Mouse (Mus musculus) heart, embryonic 13.5 days (tissue): ENCODE measurements around the gene Slc7a15. TPM values are rescaled to one million over a fixed set of nuclear protein-coding genes. Genes with fewer than 3 reads are reported as not detected.

Experiments used
- ATAC-seq: fragments of 200-750 bp; cut with Nextera tagmentation; 2 replicates; pipeline ENCODE4 v1.8.0; 2017; ENCODE audit warnings: moderate TSS enrichment; ENCODE audit not compliant: insufficient number of reproducible peaks, low FRiP score, low TSS enrichment; ENCODE audit errors: extremely low read depth
- H3K27ac ChIP-seq: fragments of 300-500 bp; sonication (generic); replicated peaks from 2 replicates; pipeline ENCODE4 v1.5.1; 2015; ENCODE audit warnings: moderate library complexity, mild to moderate bottlenecking, inconsistent platforms
- H3K27me3 ChIP-seq: fragments of 300-500 bp; sonication (generic); replicated peaks from 2 replicates; pipeline ENCODE4 v1.6.1; 2015; ENCODE audit warnings: mild to moderate bottlenecking, inconsistent platforms
- H3K36me3 ChIP-seq: fragments of 300-500 bp; sonication (generic); 2 replicates; pipeline ENCODE4 v1.6.1; 2015; ENCODE audit warnings: mild to moderate bottlenecking, inconsistent platforms
- H3K4me1 ChIP-seq: fragments of 300-500 bp; sonication (generic); 2 replicates; pipeline ENCODE4 v1.6.1; 2015; ENCODE audit warnings: inconsistent platforms
- H3K4me2 ChIP-seq: fragments of 300-500 bp; sonication (generic); 2 replicates; pipeline ENCODE4 v1.6.1; 2015; ENCODE audit warnings: inconsistent platforms, mild to moderate bottlenecking, moderate library complexity
- H3K4me3 ChIP-seq: fragments of 300-500 bp; sonication (generic); 2 replicates; pipeline ENCODE4 v1.5.1; 2015; ENCODE audit warnings: moderate library complexity, mild to moderate bottlenecking, inconsistent platforms
- H3K9ac ChIP-seq: fragments of 300-500 bp; sonication (generic); 2 replicates; pipeline ENCODE4 v1.6.1; 2015; ENCODE audit warnings: inconsistent platforms, mild to moderate bottlenecking, moderate library complexity
- H3K9me3 ChIP-seq: fragments of 300-500 bp; sonication (generic); 2 replicates; pipeline ENCODE4 v1.6.1; 2016; ENCODE audit warnings: inconsistent platforms
- WGBS: fragments of 180-500 bp; shearing (Covaris S2); methylation state at CpG from one replicate; pipeline ENCODE4 v1.1.7; 2015; ENCODE audit warnings: mixed read lengths; 5-methylcytosine and 5-hydroxymethylcytosine counted together
- polyA plus RNA-seq: library from polyadenylated mRNA; unstranded; fragments of >200 nt; fragmentation: Nextera tagmentation; extraction: Ambion mirVana; gene quantifications from 2 replicates; pipeline ENCODE4 v1.2.1, GENCODE M21; 2015

Gene Slc7a15
- polyA plus RNA-seq, 1 experiment from 2014 or later = not detected

- no peak for ATAC-seq
- Histone ChIP-seq H3K4me1 (no peaks in the 10 kb centered on the region), H3K27me3 (no peaks in the 10 kb centered on the region), H3K4me2 (no peak overlapping the region), H3K9ac (no peak overlapping the region), H3K27ac (no peak overlapping the region), H3K36me3 (no peaks in the 10 kb centered on the region), H3K9me3 (no peaks in the 10 kb centered on the region), H3K4me3 (no peak overlapping the region)
Observed at GRCm38 (mm10) chr12:8556189-8556588, 42.7 kb downstream of the Slc7a15 start.

DNA sequence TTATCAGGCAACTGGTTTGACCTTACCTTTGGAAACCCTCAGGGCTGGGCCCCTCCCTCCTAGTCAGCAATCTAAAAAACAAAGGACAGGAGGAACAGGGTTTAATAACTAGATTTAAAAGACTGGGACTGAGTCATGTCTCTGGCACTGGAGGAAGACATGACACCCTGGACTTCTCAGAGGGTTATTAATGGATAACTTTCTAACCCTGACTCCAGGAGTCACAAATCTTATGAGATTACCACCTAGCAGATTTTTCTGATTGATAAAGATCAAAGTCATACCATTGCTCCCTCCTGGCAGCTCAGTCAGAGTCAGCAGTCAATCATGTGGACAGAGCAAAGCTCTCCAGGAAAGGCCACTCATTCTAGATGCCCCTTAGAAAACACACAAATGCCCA, 43.4 kb downstream of the Slc7a15 start:
- no peaks in the 10 kb centered on the region for H3K4me1 ChIP-seq
- H3K4me3 ChIP-seq = no peak overlapping the region
- ATAC-seq = no peak
- no peaks in the 10 kb centered on the region for H3K27me3 ChIP-seq
- no peaks in the 10 kb centered on the region for H3K36me3 ChIP-seq
- no peak overlapping the region for H3K27ac ChIP-seq
- no peak overlapping the region for H3K9ac ChIP-seq
- no peak overlapping the region for H3K4me2 ChIP-seq
- no peaks in the 10 kb centered on the region for H3K9me3 ChIP-seq

- Histone ChIP-seq H3K27me3 (no peaks in the 10 kb centered on the region), H3K4me3 (no peak overlapping the region), H3K27ac (no peak overlapping the region), H3K9ac (no peak overlapping the region), H3K36me3 (no peaks in the 10 kb centered on the region), H3K9me3 (no peaks in the 10 kb centered on the region), H3K4me2 (no peak overlapping the region), H3K4me1 (peaks cover 13% of the 10 kb centered on the region)
- ATAC-seq = no peak; the same call in 1 of the 2 replicates
- 13% methylated on average over 11 of the region's 11 CpGs for WGBS
Observed at GRCm38 (mm10) chr12:8547357-8547756, 51.5 kb downstream of the Slc7a15 start.

DNA sequence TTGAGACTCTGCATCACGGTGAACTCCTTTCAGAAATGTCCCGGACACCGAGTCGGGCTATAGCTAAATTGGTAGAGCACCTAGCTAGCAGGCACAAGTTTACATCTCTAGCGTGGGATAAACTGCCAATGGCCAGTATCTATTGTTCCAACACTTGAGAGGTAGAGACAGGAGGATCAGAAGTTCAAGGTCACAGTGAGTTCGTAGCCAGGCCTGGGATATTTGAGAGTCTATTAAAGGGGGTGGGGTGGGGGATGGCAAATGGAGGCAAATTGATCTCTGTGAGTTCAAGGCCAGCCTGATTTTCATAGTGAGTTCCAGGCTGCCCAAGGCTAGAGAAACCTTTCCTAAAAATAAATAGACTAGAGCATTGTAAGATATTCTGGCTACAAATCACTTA, 52.1 kb downstream of the Slc7a15 start:
- ATAC-seq = no peak
- no peak overlapping the region for H3K9ac ChIP-seq
- no peak overlapping the region for H3K4me3 ChIP-seq
- 60% methylated on average over 6 of the region's 6 CpGs for WGBS
- no peak overlapping the region for H3K4me2 ChIP-seq
- peaks cover 13% of the 10 kb centered on the region for H3K4me1 ChIP-seq
- no peaks in the 10 kb centered on the region for H3K27me3 ChIP-seq
- H3K9me3 ChIP-seq = no peaks in the 10 kb centered on the region
- no peak overlapping the region for H3K27ac ChIP-seq
- no peaks in the 10 kb centered on the region for H3K36me3 ChIP-seq

GRCm38 (mm10) chr12:8545066-8545610, 53.7 kb downstream of the Slc7a15 start:
- Histone ChIP-seq H3K4me2 (no peak overlapping the region), H3K9me3 (no peaks in the 10 kb centered on the region), H3K27me3 (no peaks in the 10 kb centered on the region), H3K9ac (no peak overlapping the region), H3K36me3 (no peaks in the 10 kb centered on the region), H3K4me3 (no peak overlapping the region), H3K27ac (no peak overlapping the region), H3K4me1 (peaks cover 13% of the 10 kb centered on the region)
- no peak for ATAC-seq
- WGBS = 65% methylated on average over 5 of the region's 5 CpGs

GRCm38 (mm10) chr12:8542371-8542770, 56.5 kb downstream of the Slc7a15 start:
- 73% methylated on average over 4 of the region's 4 CpGs for WGBS
- Histone ChIP-seq H3K27ac (no peak overlapping the region), H3K4me1 (peaks cover 13% of the 10 kb centered on the region), H3K27me3 (no peaks in the 10 kb centered on the region), H3K9me3 (no peaks in the 10 kb centered on the region), H3K4me2 (no peak overlapping the region), H3K9ac (no peak overlapping the region), H3K36me3 (no peaks in the 10 kb centered on the region), H3K4me3 (no peak overlapping the region)
- ATAC-seq = no peak

DNA sequence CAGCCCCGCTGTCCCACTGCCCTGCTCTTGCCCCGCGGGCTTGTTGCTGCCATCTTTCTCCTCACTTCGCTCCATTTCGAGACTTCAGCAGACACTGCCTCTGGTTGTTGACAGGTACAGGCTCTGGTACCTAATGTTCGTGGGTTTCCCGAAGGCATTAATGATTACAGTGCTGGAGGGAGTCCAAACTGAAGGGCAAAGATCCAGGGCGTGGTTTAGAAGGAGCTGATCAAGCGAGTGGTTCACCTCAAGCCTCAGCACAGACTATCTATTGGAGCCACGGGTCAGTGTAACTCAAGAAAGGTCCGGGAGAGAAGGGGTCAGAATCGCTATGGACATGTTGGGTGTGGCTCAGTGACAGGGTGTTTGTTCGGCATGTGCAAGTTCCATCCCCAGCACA, 59.4 kb downstream of the Slc7a15 start:
- 72% methylated on average over 13 of the region's 13 CpGs for WGBS
- H3K9ac ChIP-seq = no peak overlapping the region
- no peak for ATAC-seq

GRCm38 (mm10) chr12:8537291-8537690, 61.6 kb downstream of the Slc7a15 start:
- Histone ChIP-seq H3K36me3 (no peaks in the 10 kb centered on the region), H3K9me3 (no peaks in the 10 kb centered on the region), H3K9ac (no peak overlapping the region), H3K4me2 (no peak overlapping the region), H3K27ac (no peak overlapping the region), H3K27me3 (no peaks in the 10 kb centered on the region), H3K4me1 (peaks cover 3% of the 10 kb centered on the region; the same call in 1 of the 2 replicates), H3K4me3 (no peak overlapping the region)
- WGBS = 81% methylated on average over 5 of the region's 5 CpGs
- ATAC-seq = no peak

More for the DNA sequence above, 59.4 kb downstream of the Slc7a15 start:
- Histone ChIP-seq H3K27me3 (no peaks in the 10 kb centered on the region), H3K4me1 (peaks cover 3% of the 10 kb centered on the region; the same call in 1 of the 2 replicates), H3K27ac (no peak overlapping the region), H3K4me3 (no peak overlapping the region), H3K4me2 (no peak overlapping the region), H3K9me3 (no peaks in the 10 kb centered on the region), H3K36me3 (no peaks in the 10 kb centered on the region)

- Histone ChIP-seq H3K9me3 (no peaks in the 10 kb centered on the region), H3K4me2 (no peak overlapping the region), H3K4me3 (no peak overlapping the region), H3K9ac (peak overlapping the region; percentile 21; the same call in 1 of the 2 replicates), H3K36me3 (no peaks in the 10 kb centered on the region), H3K27ac (no peak overlapping the region), H3K4me1 (peaks cover 3% of the 10 kb centered on the region; the same call in 1 of the 2 replicates), H3K27me3 (no peaks in the 10 kb centered on the region)
- ATAC-seq = no peak
- WGBS = 62% methylated on average over 9 of the region's 9 CpGs
Observed at GRCm38 (mm10) chr12:8536221-8536965, 62.5 kb downstream of the Slc7a15 start.

GRCm38 (mm10) chr12:8535596-8535995, 63.3 kb downstream of the Slc7a15 start:
- Histone ChIP-seq H3K4me1 (peaks cover 3% of the 10 kb centered on the region; the same call in 1 of the 2 replicates), H3K27ac (no peak overlapping the region), H3K9me3 (no peaks in the 10 kb centered on the region), H3K9ac (no peak overlapping the region), H3K36me3 (no peaks in the 10 kb centered on the region), H3K4me3 (no peak overlapping the region), H3K27me3 (no peaks in the 10 kb centered on the region), H3K4me2 (no peak overlapping the region)
- whole genome bisulfite sequencing = 79% methylated on average over 7 of the region's 7 CpGs
- ATAC-seq = no peak

DNA sequence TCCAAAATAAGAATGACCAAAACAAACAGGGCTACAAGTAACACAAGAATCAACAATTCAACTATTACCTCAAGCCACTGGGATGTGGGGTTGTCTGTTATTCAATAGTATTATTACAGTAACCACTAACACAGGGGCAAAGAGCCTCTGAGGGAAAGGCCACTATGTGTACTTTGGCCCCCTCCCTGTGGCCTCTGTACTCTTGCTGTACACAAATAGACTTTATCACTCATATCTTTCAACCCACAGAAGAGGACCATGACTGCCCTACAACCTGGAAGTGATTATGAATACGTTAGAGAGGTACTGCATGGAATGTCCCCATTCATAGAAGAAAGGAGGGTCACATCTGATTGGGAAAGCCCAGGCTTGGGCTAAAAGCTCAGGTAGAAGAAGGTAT, 64.0 kb downstream of the Slc7a15 start:
- H3K27me3 ChIP-seq = no peaks in the 10 kb centered on the region
- 43% methylated on average over 1 of the region's 1 CpGs for WGBS
- ATAC-seq = no peak
- no peak overlapping the region for H3K27ac ChIP-seq
- peaks cover 3% of the 10 kb centered on the region; the same call in 1 of the 2 replicates for H3K4me1 ChIP-seq
- H3K36me3 ChIP-seq = no peaks in the 10 kb centered on the region
- no peak overlapping the region for H3K9ac ChIP-seq
- no peak overlapping the region for H3K4me3 ChIP-seq
- no peaks in the 10 kb centered on the region for H3K9me3 ChIP-seq
- no peak overlapping the region for H3K4me2 ChIP-seq

GRCm38 (mm10) chr12:8527770-8528169, 71.1 kb downstream of the Slc7a15 start:
- Histone ChIP-seq H3K36me3 (no peaks in the 10 kb centered on the region), H3K9me3 (no peaks in the 10 kb centered on the region), H3K4me1 (peaks cover 6% of the 10 kb centered on the region; the same call in 1 of the 2 replicates), H3K27ac (no peak overlapping the region), H3K9ac (no peak overlapping the region), H3K4me2 (no peak overlapping the region), H3K4me3 (no peak overlapping the region), H3K27me3 (no peaks in the 10 kb centered on the region)
- WGBS = 65% methylated on average over 5 of the region's 5 CpGs
- no peak for ATAC-seq
